Mouse (Mus musculus): ENCODE data around the gene Celsr3.

Celsr3 gene

GRCm38 (mm10) chr9:108806379-108806778 is 19.7 kb upstream of the Celsr3 start:
- DNase-seq (ENCODE audit: extremely low spot score, low spot score), result no peak

DNA sequence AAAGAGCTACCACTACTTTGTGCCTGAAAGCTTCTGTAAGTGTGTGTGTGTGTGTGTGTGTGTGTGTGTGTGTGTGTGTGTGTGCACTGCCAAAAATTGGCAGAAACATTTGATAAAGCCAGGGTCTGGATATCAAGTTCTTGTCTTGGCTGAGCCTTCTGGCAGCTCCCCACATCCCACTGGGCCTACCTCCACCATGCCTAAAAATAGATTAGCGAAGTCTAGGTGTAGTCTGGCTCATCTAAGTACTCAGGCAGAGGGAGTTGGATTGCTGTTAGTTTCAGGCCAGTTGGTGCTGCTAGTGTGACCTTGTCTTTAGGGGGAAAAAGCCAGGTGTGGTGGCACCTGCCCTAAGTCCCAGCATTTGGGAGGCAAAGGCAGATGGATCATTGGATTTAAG is 19.3 kb upstream of the Celsr3 start:
- DNase-seq (ENCODE audit: extremely low spot score, low spot score), result no peak

DNA sequence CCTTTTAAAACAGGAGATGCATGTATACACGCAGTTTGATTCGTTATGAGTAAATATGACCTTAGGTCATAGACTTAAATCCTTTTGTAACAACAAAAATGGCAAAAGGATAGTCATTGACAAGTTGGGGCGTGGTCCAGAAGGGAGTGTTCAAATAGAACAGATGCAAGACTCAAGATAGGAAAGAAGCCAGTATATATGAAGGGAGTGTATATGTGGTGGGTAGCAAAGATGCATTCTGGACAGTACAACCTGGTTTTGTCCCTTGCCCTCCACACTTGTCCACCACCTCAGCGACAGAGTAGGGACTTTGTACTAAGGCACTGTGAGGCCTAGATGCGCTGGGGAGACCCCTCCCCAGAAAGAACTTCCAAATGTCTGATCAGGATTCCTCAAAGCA is 18.4 kb upstream of the Celsr3 start:
- no peak for DNase-seq (ENCODE audit: extremely low spot score, low spot score)

DNA sequence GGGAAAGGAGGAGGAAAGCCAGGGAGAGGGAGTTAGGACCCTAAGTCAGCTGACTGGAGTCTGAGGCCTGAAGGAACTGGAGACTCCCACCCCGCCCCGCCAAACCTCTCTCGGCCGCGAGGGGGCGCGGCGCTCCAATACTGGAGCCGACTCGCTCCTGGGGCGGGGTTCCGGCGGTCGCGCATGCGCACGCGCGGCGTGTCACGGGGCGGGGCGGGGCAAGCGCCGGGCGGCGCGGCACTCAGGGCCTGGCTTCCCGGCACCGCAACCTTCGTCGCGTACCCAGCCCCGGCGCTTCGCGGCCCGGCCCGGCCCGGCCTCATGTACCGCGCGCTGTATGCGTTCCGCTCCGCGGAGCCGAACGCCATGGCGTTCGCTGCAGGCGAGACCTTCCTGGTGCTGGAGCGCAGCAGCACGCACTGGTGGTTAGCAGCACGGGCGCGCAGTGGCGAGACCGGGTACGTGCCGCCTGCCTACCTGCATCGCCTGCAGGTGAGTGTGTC is 17.9 kb upstream of the Celsr3 start, which contains the start of gene Nckipsd:
Gene Nckipsd, plus strand, starts transcription at position 206 of the 503 bp plus-strand sequence.
- peak; percentile 97 for DNase-seq (ENCODE audit: extremely low spot score, low spot score)

DNA sequence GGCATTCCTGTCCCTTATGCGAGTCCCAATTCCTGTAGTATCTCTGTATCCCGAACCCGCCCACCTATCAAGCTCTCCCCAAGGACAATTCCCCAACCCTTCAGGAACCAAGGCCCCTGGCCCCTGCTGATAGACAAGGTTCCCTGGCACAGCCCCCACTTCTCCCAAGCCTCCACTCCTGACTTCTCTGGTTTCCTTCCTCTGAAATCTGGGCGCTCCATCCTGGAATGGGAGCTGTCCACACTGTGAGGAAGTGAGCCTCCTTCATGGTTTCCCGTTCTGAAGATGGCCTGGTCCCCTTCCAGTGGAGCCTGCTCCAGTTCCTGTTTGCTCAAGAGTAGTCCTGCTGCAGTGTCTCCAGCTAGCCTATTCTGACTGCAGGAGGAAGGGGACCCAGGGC is 16.9 kb upstream of the Celsr3 start:
- DNase-seq (ENCODE audit: extremely low spot score, low spot score), result no peak

- DNase-seq (ENCODE audit: extremely low spot score, low spot score), result no peak
These were observed 16.4 kb upstream of the Celsr3 start for GRCm38 (mm10) chr9:108809723-108810122.

DNA sequence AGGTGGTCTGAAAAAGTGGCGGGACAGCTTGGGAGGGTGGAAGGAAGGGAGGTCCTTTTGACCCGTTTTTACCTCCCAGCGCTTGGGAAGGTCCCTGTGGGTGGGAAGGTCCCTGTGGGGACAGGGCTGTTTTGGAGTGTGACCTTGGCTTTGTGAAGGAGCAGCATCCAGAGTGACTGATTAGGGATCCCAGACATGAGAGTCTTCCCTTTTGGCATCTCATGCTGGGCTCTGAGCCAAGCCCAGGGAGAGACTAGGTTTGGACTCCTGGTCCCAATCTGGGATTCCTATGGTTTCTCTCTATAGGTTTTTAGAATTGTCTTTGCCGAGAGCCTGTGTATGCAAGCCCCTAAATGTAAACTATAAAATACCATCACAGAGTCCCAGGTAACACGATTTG is 15.6 kb upstream of the Celsr3 start:
- DNase-seq (ENCODE audit: extremely low spot score, low spot score), result no peak

DNA sequence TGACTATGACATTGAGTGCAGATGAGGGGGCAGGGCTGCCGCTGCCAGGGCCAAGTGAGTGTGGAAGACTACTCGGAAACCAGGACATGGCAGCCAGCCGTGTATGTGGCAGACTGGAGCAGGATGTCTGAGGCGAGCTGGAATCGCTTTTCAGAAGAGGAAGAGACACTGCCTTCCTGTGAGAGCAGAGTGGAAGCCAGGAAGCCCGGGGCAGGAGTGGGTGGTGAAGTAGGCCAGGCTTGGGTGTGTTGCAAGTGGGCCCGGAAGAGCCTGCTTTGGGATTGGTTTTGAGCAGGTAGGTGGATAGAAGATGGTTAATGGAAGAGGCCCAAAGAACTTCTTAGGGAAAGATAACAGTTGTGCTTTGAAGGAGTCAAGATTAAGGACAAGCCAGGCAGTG is 10.6 kb upstream of the Celsr3 start:
- DNase-seq (ENCODE audit: extremely low spot score, low spot score), result no peak

- DNase-seq (ENCODE audit: extremely low spot score, low spot score), result peak; percentile 58
These were observed 6.6 kb upstream of the Celsr3 start for GRCm38 (mm10) chr9:108819495-108819894.

- no peak for DNase-seq (ENCODE audit: extremely low spot score, low spot score)
These were observed 6.0 kb upstream of the Celsr3 start for GRCm38 (mm10) chr9:108820077-108820476.

- no peak for DNase-seq (ENCODE audit: extremely low spot score, low spot score)
These were observed 1.9 kb upstream of the Celsr3 start for GRCm38 (mm10) chr9:108824144-108824685.

- DNase-seq (ENCODE audit: extremely low spot score, low spot score), result peak; percentile 60
These were observed 1.2 kb upstream of the Celsr3 start for GRCm38 (mm10) chr9:108824755-108825413.

- DNase-seq (ENCODE audit: extremely low spot score, low spot score), result peak; percentile 87
These were observed 700 bp downstream of the Celsr3 start for GRCm38 (mm10) chr9:108826700-108827340.

DNA sequence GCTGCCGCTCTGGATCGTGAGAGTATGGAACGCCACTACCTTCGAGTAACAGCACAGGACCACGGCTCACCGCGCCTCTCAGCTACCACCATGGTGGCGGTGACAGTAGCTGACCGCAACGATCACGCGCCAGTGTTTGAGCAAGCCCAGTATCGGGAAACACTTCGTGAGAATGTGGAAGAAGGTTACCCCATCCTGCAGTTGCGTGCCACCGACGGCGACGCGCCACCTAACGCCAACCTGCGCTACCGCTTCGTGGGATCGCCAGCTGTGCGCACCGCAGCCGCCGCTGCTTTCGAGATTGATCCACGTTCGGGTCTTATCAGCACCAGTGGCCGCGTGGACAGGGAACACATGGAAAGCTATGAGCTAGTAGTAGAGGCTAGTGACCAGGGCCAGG is 1.3 kb downstream of the Celsr3 start:
- no peak for DNase-seq (ENCODE audit: extremely low spot score, low spot score)

- no peak for DNase-seq (ENCODE audit: extremely low spot score, low spot score)
These were observed 1.8 kb downstream of the Celsr3 start for GRCm38 (mm10) chr9:108827906-108828305.

GRCm38 (mm10) chr9:108831637-108832036 is 5.5 kb downstream of the Celsr3 start:
- DNase-seq (ENCODE audit: extremely low spot score, low spot score), result no peak

- peak; percentile 87 for DNase-seq (ENCODE audit: extremely low spot score, low spot score)
These were observed 6.4 kb downstream of the Celsr3 start for GRCm38 (mm10) chr9:108832390-108833108.

DNA sequence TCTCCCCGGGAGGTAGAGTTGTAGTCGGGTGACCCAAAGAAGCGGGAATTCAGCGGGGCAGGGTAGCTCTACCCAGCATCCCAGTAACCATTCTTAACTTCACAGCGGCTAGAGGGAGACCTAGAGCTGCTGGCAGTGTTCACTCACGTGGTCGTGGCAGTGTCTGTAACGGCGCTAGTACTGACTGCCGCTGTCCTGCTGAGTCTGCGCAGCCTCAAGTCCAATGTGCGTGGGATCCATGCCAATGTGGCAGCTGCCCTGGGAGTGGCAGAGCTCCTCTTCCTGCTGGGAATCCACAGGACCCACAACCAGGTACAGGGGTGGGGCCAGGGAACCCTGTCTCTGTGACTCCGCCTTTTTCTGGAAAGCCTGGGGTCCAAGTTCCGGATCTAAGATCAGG is 16.9 kb downstream of the Celsr3 start:
- no peak for DNase-seq (ENCODE audit: extremely low spot score, low spot score)

DNA sequence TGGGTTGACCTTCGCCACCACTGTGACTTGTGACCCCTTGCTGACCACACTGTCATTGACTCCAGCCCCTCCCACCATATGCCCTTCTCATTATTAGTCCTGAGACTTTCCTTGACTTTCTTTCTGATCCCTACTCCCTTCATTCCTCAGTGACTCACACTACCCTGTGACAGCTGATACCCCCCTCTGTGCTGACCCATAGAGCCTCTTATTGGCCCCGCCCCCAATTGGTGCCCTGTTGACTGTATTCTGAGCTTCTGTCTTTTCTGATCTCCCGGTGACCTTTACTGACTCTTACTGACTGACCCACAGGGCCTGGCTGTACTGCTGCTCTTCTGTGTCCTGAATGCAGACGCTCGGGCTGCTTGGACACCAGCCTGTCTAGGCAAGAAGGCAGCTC is 19.3 kb downstream of the Celsr3 start:
- DNase-seq (ENCODE audit: extremely low spot score, low spot score), result no peak

GRCm38 (mm10) chr9:108847374-108847773 is 21.3 kb downstream of the Celsr3 start:
- DNase-seq (ENCODE audit: extremely low spot score, low spot score), result no peak

DNA sequence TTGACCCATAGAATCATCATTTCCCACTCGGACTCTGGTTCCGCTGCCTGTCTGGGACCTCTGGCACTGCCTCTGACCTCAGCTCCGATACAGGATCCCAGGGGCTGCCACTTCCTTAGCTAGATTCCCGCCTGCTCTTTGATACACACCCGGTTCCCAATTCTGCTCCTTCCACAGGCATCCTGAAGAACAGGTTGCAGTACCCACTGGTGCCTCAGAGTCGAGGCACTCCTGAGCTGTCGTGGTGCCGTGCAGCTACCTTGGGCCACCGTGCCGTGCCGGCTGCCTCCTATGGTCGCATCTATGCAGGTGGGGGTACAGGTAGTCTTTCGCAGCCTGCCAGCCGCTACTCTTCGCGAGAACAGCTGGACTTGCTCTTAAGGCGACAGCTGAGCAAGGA is 22.3 kb downstream of the Celsr3 start:
- DNase-seq (ENCODE audit: extremely low spot score, low spot score), result no peak

GRCm38 (mm10) chr9:108852976-108853375 is 26.9 kb downstream of the Celsr3 start, which contains the start of gene Slc26a6:
TSS of gene Slc26a6 (plus strand) at chr9:108853283.
- no peak for DNase-seq (ENCODE audit: extremely low spot score, low spot score)
